Mouse (Mus musculus): ENCODE results near the gene Cacnb1.

The Cacnb1 gene

GRCm38 (mm10) chr11:98040975-98041374, 18.1 kb upstream of the Cacnb1 start:
- DNase-seq (ENCODE audit: low read depth, low spot score), result peak; percentile 54

- DNase-seq (ENCODE audit: low read depth, low spot score), result peak; percentile 80
These were observed 15.0 kb upstream of the Cacnb1 start for GRCm38 (mm10) chr11:98037871-98038270.

GRCm38 (mm10) chr11:98035977-98036377, 13.1 kb upstream of the Cacnb1 start:
- peak; percentile 60 for DNase-seq (ENCODE audit: low read depth, low spot score)

GRCm38 (mm10) chr11:98034840-98035239, 12.0 kb upstream of the Cacnb1 start:
- DNase-seq (ENCODE audit: low read depth, low spot score), result no peak

- DNase-seq (ENCODE audit: low read depth, low spot score), result no peak
These were observed 11.2 kb upstream of the Cacnb1 start for GRCm38 (mm10) chr11:98034061-98034460.

GRCm38 (mm10) chr11:98031443-98031770, 8.6 kb upstream of the Cacnb1 start:
- DNase-seq (ENCODE audit: low read depth, low spot score), result peak; percentile 81

- peak; percentile 64 for DNase-seq (ENCODE audit: low read depth, low spot score)
These were observed 8.0 kb upstream of the Cacnb1 start for GRCm38 (mm10) chr11:98030701-98031442.

- no peak for DNase-seq (ENCODE audit: low read depth, low spot score)
These were observed 5.0 kb upstream of the Cacnb1 start for GRCm38 (mm10) chr11:98027785-98028184.

GRCm38 (mm10) chr11:98027297-98027688, 4.5 kb upstream of the Cacnb1 start:
- peak; percentile 52 for DNase-seq (ENCODE audit: low read depth, low spot score)

- DNase-seq (ENCODE audit: low read depth, low spot score), result peak; percentile 93
These were observed 3.9 kb upstream of the Cacnb1 start, which contains the start of gene Rpl19 for GRCm38 (mm10) chr11:98026570-98027296. TSS of gene Rpl19 (plus strand) at chr11:98026710.

GRCm38 (mm10) chr11:98026248-98026569, 3.4 kb upstream of the Cacnb1 start:
- no peak for DNase-seq (ENCODE audit: low read depth, low spot score)

- no peak for DNase-seq (ENCODE audit: low read depth, low spot score)
These were observed 1.7 kb upstream of the Cacnb1 start for GRCm38 (mm10) chr11:98024516-98024915.

GRCm38 (mm10) chr11:98022253-98022554, 630 bp downstream of the Cacnb1 start:
- no peak for DNase-seq (ENCODE audit: low read depth, low spot score)

- DNase-seq (ENCODE audit: low read depth, low spot score), result no peak
These were observed 1.1 kb downstream of the Cacnb1 start for GRCm38 (mm10) chr11:98021565-98022252.

GRCm38 (mm10) chr11:98021118-98021517, 1.7 kb downstream of the Cacnb1 start:
- DNase-seq (ENCODE audit: low read depth, low spot score), result no peak

GRCm38 (mm10) chr11:98020710-98021109, 2.1 kb downstream of the Cacnb1 start:
- DNase-seq (ENCODE audit: low read depth, low spot score), result no peak

GRCm38 (mm10) chr11:98019883-98020610, 2.8 kb downstream of the Cacnb1 start:
- DNase-seq (ENCODE audit: low read depth, low spot score), result no peak

GRCm38 (mm10) chr11:98018858-98019641, 3.8 kb downstream of the Cacnb1 start:
- peak; percentile 76 for DNase-seq (ENCODE audit: low read depth, low spot score)

- DNase-seq (ENCODE audit: low read depth, low spot score), result no peak
These were observed 4.6 kb downstream of the Cacnb1 start for GRCm38 (mm10) chr11:98018222-98018621.

GRCm38 (mm10) chr11:98016824-98017223, 6.0 kb downstream of the Cacnb1 start:
- DNase-seq (ENCODE audit: low read depth, low spot score), result no peak

GRCm38 (mm10) chr11:98016177-98016576, 6.7 kb downstream of the Cacnb1 start:
- no peak for DNase-seq (ENCODE audit: low read depth, low spot score)
